Mouse (Mus musculus) olfactory bulb, adult 2 months (tissue): ENCODE measurements around the gene Gm43738. TPM values are rescaled to one million over a fixed set of nuclear protein-coding genes. Genes with fewer than 3 reads are reported as not detected.

Source experiments
- H3K27ac ChIP-seq: fragments of 200-500 bp; 2 replicates; pipeline ENCODE4 v1.5.1; 2012; ENCODE audit warnings: low read depth, low read length; ENCODE audit not compliant: insufficient read depth
- H3K4me1 ChIP-seq: fragments of 200-500 bp; 2 replicates; pipeline ENCODE4 v1.6.1; 2012; ENCODE audit warnings: low read length; ENCODE audit not compliant: control insufficient read depth, insufficient read depth
- H3K4me3 ChIP-seq: fragments of 200-500 bp; 2 replicates; pipeline ENCODE4 v1.5.1; 2012; ENCODE audit warnings: mild to moderate bottlenecking, low read depth, low read length, moderate library complexity; ENCODE audit not compliant: insufficient read depth
- CTCF ChIP-seq: fragments of 200-500 bp; IDR thresholded peaks from 2 replicates; pipeline ENCODE4 v1.5.1; 2012; ENCODE audit warnings: low read depth, mild to moderate bottlenecking, low read length, moderate library complexity; ENCODE audit not compliant: insufficient read depth
- POLR2A ChIP-seq: fragments of 200-500 bp; IDR thresholded peaks from 2 replicates; pipeline ENCODE4 v1.6.1; 2012; ENCODE audit warnings: mild to moderate bottlenecking, low read depth, low read length, moderate library complexity; ENCODE audit not compliant: insufficient read depth
- WGBS: fragments of 180-500 bp; shearing (Covaris S2); methylation state at CpG from one replicate; pipeline ENCODE4 v1.1.7; 2018; 5-methylcytosine and 5-hydroxymethylcytosine counted together
- polyA plus RNA-seq: library from polyadenylated mRNA; stranded (reverse); fragments of >200 nt; gene quantifications from 2 replicates; pipeline ENCODE4 v1.2.4, GENCODE M21; 2012; ENCODE audit warnings: low replicate concordance; ENCODE audit not compliant: missing spikeins, insufficient read depth, insufficient read length

Gene Gm43738
- polyA plus RNA-seq, 1 experiment, result not detected

DNA sequence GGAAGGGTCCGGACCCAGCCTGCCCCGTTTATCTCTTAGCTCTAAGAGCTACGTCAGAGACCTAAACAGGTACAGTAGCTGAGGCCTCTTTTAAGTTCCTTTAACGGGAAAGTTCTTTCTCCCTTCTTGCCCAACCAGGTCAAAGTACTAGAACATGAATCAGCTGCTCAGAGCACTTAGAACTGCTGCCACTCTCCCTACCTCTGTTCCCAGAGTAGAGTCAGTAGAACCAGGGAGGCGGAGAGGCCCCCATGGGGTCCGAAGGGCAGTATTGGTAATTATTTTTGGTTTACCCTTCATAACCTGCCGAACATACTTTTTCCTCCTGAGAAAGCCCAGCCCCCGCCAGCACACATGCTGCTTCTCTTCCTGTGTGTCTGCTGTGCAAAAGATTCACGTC is 23.5 kb downstream of the Gm43738 start:
- Histone ChIP-seq H3K4me3 (no peak overlapping the region), H3K27ac (no peak overlapping the region), H3K4me1 (no peaks in the 10 kb centered on the region)
- WGBS, result 85% methylated on average over 9 of the region's 9 CpGs
- TF ChIP-seq POLR2A (no peak), CTCF (no peak)

DNA sequence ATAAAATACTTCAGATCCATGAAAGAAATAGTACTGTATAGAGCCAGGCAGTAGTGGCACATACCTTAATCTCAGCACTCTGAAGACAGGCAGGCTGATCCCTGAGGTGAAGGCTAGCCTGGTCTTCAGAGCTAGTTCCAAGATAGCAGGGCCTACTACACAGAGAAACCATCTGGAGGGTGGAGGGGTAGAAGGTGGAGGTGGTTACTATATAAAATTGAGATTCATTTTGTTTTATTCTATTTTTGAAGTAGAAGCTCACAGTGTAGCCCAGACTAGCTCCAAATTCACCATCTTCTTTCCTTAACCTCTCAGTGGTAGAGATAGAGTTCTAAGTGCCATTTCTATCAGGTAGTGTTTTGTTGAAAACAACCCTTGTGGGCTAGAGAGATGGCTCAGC is 33.6 kb downstream of the Gm43738 start:
- no peak overlapping the region for H3K27ac ChIP-seq
- no peak for TF ChIP-seq POLR2A
- TF ChIP-seq CTCF, result no peak
- no peak overlapping the region for H3K4me3 ChIP-seq
- H3K4me1 ChIP-seq, result no peaks in the 10 kb centered on the region

DNA sequence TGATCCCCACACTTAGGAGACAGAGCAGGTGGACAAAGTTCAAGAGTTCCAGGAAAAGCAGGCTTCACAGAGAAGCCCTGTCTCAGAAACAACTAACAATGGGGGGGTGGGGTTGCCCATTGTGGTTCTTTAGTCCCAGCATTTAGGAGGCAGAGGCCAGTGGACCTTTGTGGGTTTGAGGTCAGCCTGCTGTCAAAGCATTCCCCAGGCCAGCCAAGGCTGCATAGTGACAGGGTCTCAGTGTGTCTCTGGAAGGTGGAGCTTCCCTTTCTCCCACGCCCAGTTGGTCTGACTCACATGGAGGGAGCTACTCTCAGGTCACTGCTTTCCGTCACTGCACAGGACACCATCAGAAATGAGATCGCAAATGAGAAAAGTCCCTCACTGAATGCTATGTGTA is 39.2 kb downstream of the Gm43738 start:
- TF ChIP-seq POLR2A (no peak), CTCF (no peak)
- no peaks in the 10 kb centered on the region; the same call in 1 of the 2 replicates for H3K4me1 ChIP-seq
- WGBS, result 73% methylated on average over 3 of the region's 3 CpGs
- H3K4me3 ChIP-seq, result no peak overlapping the region
- no peak overlapping the region for H3K27ac ChIP-seq

DNA sequence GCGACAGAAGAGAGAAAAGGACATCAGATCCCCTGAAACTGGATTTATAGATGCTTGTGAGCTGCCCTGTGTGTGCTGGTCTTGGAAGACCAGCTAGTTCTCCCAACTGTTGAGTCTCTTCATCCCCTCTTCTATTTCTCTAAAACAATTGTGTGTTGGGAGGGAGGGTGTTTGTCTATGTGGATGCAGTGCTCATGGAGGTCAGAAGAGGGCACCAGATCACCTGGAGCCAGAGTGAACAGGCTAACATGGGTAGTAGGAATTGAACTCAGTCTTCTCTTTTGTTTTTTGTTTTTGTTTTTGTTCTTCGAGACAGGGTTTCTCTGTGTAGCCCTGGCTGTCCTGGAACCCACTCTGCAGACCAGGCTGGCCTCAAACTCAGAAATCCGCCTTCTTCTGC is 42.1 kb downstream of the Gm43738 start:
- Histone ChIP-seq H3K4me1 (no peaks in the 10 kb centered on the region; the same call in 1 of the 2 replicates), H3K4me3 (no peak overlapping the region), H3K27ac (no peak overlapping the region)
- 66% methylated on average over 3 of the region's 3 CpGs for WGBS
- no peak for TF ChIP-seq POLR2A

DNA sequence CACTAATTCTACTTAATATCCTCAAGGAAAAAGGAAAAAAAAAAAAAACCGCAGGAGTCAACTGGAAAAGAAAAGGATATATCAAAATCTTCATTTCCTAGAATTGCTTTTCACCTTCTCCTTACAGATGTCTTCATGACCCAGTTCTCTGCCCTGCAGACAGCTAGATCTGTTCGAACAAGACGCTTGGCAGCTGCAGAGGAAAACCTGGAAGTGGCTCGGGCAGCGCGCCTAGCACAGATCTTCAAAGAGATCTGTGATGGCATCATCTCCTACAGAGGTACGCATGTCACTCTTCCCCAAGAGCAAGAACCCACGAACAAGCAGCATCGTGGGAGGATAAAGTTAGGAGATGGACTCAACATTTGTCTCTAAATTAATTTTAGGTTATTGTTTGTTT is 42.5 kb downstream of the Gm43738 start:
- TF ChIP-seq CTCF (no peak), POLR2A (no peak)

DNA sequence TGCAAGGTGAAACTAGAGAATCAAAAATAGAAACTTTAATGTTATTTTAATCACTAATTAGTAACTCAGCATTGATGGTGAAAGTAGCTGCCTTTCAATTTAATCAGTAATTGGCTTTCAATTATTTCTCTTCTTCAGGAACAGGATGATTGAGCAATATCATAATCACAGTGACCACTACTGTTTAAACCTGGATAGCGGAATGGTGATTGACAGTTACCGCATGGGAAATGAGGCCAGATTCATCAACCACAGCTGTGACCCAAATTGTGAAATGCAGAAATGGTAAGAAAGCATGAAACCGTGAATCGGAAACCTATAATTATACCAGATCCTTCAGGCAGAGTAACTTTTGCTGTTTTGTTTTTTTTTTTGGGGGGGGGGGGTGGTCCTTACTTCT is 57.5 kb downstream of the Gm43738 start:
- Histone ChIP-seq H3K4me1 (no peaks in the 10 kb centered on the region), H3K4me3 (no peak overlapping the region), H3K27ac (no peak overlapping the region)
- WGBS, result 54% methylated on average over 4 of the region's 4 CpGs
- TF ChIP-seq CTCF (no peak), POLR2A (no peak)

More for the DNA sequence above, 42.5 kb downstream of the Gm43738 start:
- Histone ChIP-seq H3K4me1 (no peaks in the 10 kb centered on the region; the same call in 1 of the 2 replicates), H3K4me3 (no peak overlapping the region), H3K27ac (no peak overlapping the region)
- 89% methylated on average over 9 of the region's 9 CpGs for WGBS

Other genes starting within 250 kb of the Gm43738 start
- gene Msto1, start 187.1 kb downstream of the Gm43738 start, polyA plus RNA-seq, result 208 TPM in 1 of 2 replicates, not detected in the other
- 107 TPM in 1 of 2 replicates, not detected in the other for gene Ash1l, start 150.5 kb downstream of the Gm43738 start, polyA plus RNA-seq
- not detected in 2 replicates for gene Dap3, start 149.9 kb downstream of the Gm43738 start, polyA plus RNA-seq
- not detected in 2 replicates for gene Rusc1, start 7.8 kb downstream of the Gm43738 start, polyA plus RNA-seq
- not detected in 2 replicates for gene Fdps, start 860 bp upstream of the Gm43738 start, polyA plus RNA-seq
- not detected in 2 replicates for gene Pklr, start 35.0 kb upstream of the Gm43738 start, polyA plus RNA-seq
- gene Hcn3, start 59.1 kb upstream of the Gm43738 start, polyA plus RNA-seq, result not detected in 2 replicates
- gene Clk2, start 63.7 kb upstream of the Gm43738 start, polyA plus RNA-seq, result not detected in 2 replicates
- gene Scamp3, start 76.4 kb upstream of the Gm43738 start, polyA plus RNA-seq, result not detected in 2 replicates
- not detected in 2 replicates for gene Fam189b, start 82.0 kb upstream of the Gm43738 start, polyA plus RNA-seq
- gene Gba, start 101.8 kb upstream of the Gm43738 start, polyA plus RNA-seq, result not detected in 2 replicates
- gene Thbs3, start 114.1 kb upstream of the Gm43738 start, polyA plus RNA-seq, result not detected in 2 replicates
- not detected in 2 replicates for gene Mtx1, start 126.0 kb upstream of the Gm43738 start, polyA plus RNA-seq
- not detected in 2 replicates for gene Muc1, start 128.0 kb upstream of the Gm43738 start, polyA plus RNA-seq
- not detected in 2 replicates for gene Krtcap2, start 144.9 kb upstream of the Gm43738 start, polyA plus RNA-seq
- gene Trim46, start 145.2 kb upstream of the Gm43738 start, polyA plus RNA-seq, result not detected in 2 replicates
- gene Dpm3, start 158.3 kb upstream of the Gm43738 start, polyA plus RNA-seq, result not detected in 2 replicates
- gene Slc50a1, start 169.5 kb upstream of the Gm43738 start, polyA plus RNA-seq, result not detected in 2 replicates
- not detected in 2 replicates for gene Efna1, start 180.0 kb upstream of the Gm43738 start, polyA plus RNA-seq
- not detected in 2 replicates for gene Efna3, start 221.9 kb upstream of the Gm43738 start, polyA plus RNA-seq
- gene Efna4, start 236.9 kb upstream of the Gm43738 start, polyA plus RNA-seq, result not detected in 2 replicates
- not detected in 2 replicates for gene Adam15, start 248.9 kb upstream of the Gm43738 start, polyA plus RNA-seq